Mouse (Mus musculus) kidney, postnatal 0 days (tissue): ENCODE measurements at regions not wholly inside any gene's neighbourhood (a gene's known extent, or its start where the extent isn't known, plus 50 kb on each side); places are given as distances from the start of the nearest gene placed in this dataset.
A peak's percentile ranks its signal among the peaks of the same experiment; 100 is the strongest.

Experiments used
- ATAC-seq: fragments of 200-750 bp; cut with Nextera tagmentation; replicated peaks from 2 replicates; pipeline ENCODE4 v1.8.0; 2017; ENCODE audit warnings: low read depth, moderate number of reproducible peaks, moderate TSS enrichment, moderate library complexity; ENCODE audit not compliant: low FRiP score
- DNase-seq: peaks from one replicate; pipeline ENCODE4 v3.0.0-alpha.2; 2016; ENCODE audit warnings: low spot score
- H3K27ac ChIP-seq: fragments of 300-500 bp; sonication (generic); 2 replicates; pipeline ENCODE4 v1.5.1; 2014; ENCODE audit warnings: mild to moderate bottlenecking
- H3K27me3 ChIP-seq: fragments of 300-500 bp; sonication (generic); 2 replicates; pipeline ENCODE4 v1.6.1; 2014; ENCODE audit warnings: low read length, mixed read lengths; ENCODE audit not compliant: insufficient read depth
- H3K36me3 ChIP-seq: fragments of 300-500 bp; sonication (generic); 2 replicates; pipeline ENCODE4 v1.6.1; 2014; ENCODE audit warnings: low read length, mixed read lengths; ENCODE audit not compliant: insufficient read depth
- H3K4me1 ChIP-seq: fragments of 300-500 bp; sonication (generic); replicated peaks from 2 replicates; pipeline ENCODE4 v1.6.1; 2014; ENCODE audit warnings: antibody characterized with exemption, low read length, mixed read lengths; ENCODE audit not compliant: insufficient read depth
- H3K4me2 ChIP-seq: fragments of 300-500 bp; sonication (generic); 2 replicates; pipeline ENCODE4 v1.6.1; 2014; ENCODE audit warnings: mild to moderate bottlenecking, low read length, moderate library complexity, mixed read lengths
- H3K4me3 ChIP-seq: fragments of 300-500 bp; sonication (generic); replicated peaks from 2 replicates; pipeline ENCODE4 v1.5.1; 2014; ENCODE audit warnings: low read depth, low read length
- H3K9ac ChIP-seq: fragments of 300-500 bp; sonication (generic); 2 replicates; pipeline ENCODE4 v1.6.1; 2014; ENCODE audit warnings: low read depth, low read length
- H3K9me3 ChIP-seq: fragments of 300-500 bp; sonication (generic); replicated peaks from 2 replicates; pipeline ENCODE4 v1.6.1; 2016; ENCODE audit warnings: low read length, inconsistent platforms, mixed read lengths
- CTCF ChIP-seq: IDR thresholded peaks from 2 replicates; pipeline ENCODE4 v1.5.1; 2016; ENCODE audit warnings: antibody characterized with exemption, low read depth, mild to moderate bottlenecking, moderate library complexity
- WGBS: fragments of 180-500 bp; shearing (Covaris S2); extraction: QIAGEN DNeasy Blood & Tissue Kit; methylation state at CpG from one replicate; pipeline ENCODE4 v1.1.7; 2014; 5-methylcytosine and 5-hydroxymethylcytosine counted together

- DNase-seq, result no peak
- H3K4me1 ChIP-seq, result 0 out of 2 replicates have a peak, but pooled peaks cover 7% of the 10 kb centered on the region
- H3K4me3 ChIP-seq, result no peak overlapping the region
- peak; percentile 60; the same call in 1 of the 2 replicates for ATAC-seq
- no peaks in the 10 kb centered on the region for H3K36me3 ChIP-seq
- H3K9ac ChIP-seq, result no peak overlapping the region
- no peaks in the 10 kb centered on the region for H3K27me3 ChIP-seq
- no peak for TF ChIP-seq CTCF
- H3K9me3 ChIP-seq, result no peaks in the 10 kb centered on the region
- WGBS, result 73% methylated on average over 3 of the region's 3 CpGs
- peak overlapping the region; percentile 55; the same call in 1 of the 2 replicates for H3K27ac ChIP-seq
- H3K4me2 ChIP-seq, result no peak overlapping the region
Observed at GRCm38 (mm10) chr2:71607087-71607502, 60.5 kb upstream of the Dlx2 start.

- H3K36me3 ChIP-seq, result no peaks in the 10 kb centered on the region
- no peaks in the 10 kb centered on the region for H3K9me3 ChIP-seq
- ATAC-seq (no peak), DNase-seq (no peak)
- no peak overlapping the region for H3K4me2 ChIP-seq
- H3K4me3 ChIP-seq, result no peak overlapping the region
- WGBS, result 56% methylated on average over 2 of the region's 2 CpGs
- TF ChIP-seq CTCF, result no peak
- H3K27ac ChIP-seq, result no peak overlapping the region
- no peaks in the 10 kb centered on the region for H3K4me1 ChIP-seq
- H3K27me3 ChIP-seq, result no peaks in the 10 kb centered on the region
- H3K9ac ChIP-seq, result no peak overlapping the region
Observed at GRCm38 (mm10) chr2:71613216-71613615, 66.7 kb upstream of the Dlx2 start.

- peak; percentile 41; the same call in 1 of the 2 replicates for TF ChIP-seq CTCF
- Histone ChIP-seq H3K27ac (no peak overlapping the region), H3K9me3 (no peaks in the 10 kb centered on the region), H3K4me2 (no peak overlapping the region), H3K9ac (no peak overlapping the region), H3K4me3 (no peak overlapping the region), H3K36me3 (no peaks in the 10 kb centered on the region), H3K4me1 (no peaks in the 10 kb centered on the region), H3K27me3 (no peaks in the 10 kb centered on the region)
- ATAC-seq, result no peak
- WGBS, result 85% methylated on average over 5 of the region's 5 CpGs
- DNase-seq, result no peak
Observed at GRCm38 (mm10) chr2:71616526-71616925, 70.0 kb upstream of the Dlx2 start.

DNA sequence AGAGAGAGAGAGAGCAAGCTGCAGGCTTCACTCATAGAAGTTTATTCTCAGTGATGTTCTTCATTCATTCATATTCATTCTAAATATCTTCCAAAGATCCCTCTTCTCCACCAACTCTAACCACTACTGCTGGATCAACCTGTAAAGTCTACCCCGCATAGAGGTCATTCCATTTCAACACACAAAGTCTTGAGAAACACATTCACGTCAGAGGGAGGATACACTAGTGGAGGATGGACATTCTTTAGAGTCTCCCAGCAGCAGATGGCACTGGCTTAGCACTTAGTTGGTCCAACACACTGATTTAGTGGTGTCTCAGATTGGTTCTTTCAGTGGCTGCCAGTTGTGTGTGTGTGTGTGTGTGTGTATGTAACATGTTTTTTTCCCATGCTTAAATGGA is 74.9 kb upstream of the Dlx2 start:
- no peak overlapping the region for H3K27ac ChIP-seq
- H3K36me3 ChIP-seq, result no peaks in the 10 kb centered on the region
- no peak overlapping the region for H3K4me3 ChIP-seq
- no peaks in the 10 kb centered on the region for H3K27me3 ChIP-seq
- no peak for DNase-seq
- ATAC-seq, result no peak
- peaks cover 5% of the 10 kb centered on the region; the same call in 1 of the 2 replicates for H3K4me1 ChIP-seq
- WGBS, result 96% methylated on average over 2 of the region's 2 CpGs
- no peak overlapping the region for H3K9ac ChIP-seq
- H3K9me3 ChIP-seq, result no peaks in the 10 kb centered on the region
- TF ChIP-seq CTCF, result no peak
- H3K4me2 ChIP-seq, result no peak overlapping the region

GRCm38 (mm10) chr2:71622532-71623099 is 76.1 kb upstream of the Dlx2 start:
- H3K36me3 ChIP-seq, result no peaks in the 10 kb centered on the region
- 42% methylated on average over 9 of the region's 9 CpGs for WGBS
- no peak for DNase-seq
- no peak overlapping the region for H3K9ac ChIP-seq
- no peak for TF ChIP-seq CTCF
- no peak for ATAC-seq
- H3K9me3 ChIP-seq, result no peaks in the 10 kb centered on the region
- no peak overlapping the region for H3K4me2 ChIP-seq
- H3K27ac ChIP-seq, result peak overlapping the region; percentile 62
- H3K4me3 ChIP-seq, result no peak overlapping the region
- H3K27me3 ChIP-seq, result no peaks in the 10 kb centered on the region
- peaks cover 5% of the 10 kb centered on the region; the same call in 1 of the 2 replicates for H3K4me1 ChIP-seq

- Histone ChIP-seq H3K9me3 (no peaks in the 10 kb centered on the region), H3K4me2 (no peak overlapping the region), H3K36me3 (no peaks in the 10 kb centered on the region), H3K9ac (no peak overlapping the region), H3K27ac (peak overlapping the region; percentile 62; the same call in 1 of the 2 replicates), H3K27me3 (no peaks in the 10 kb centered on the region), H3K4me3 (no peak overlapping the region), H3K4me1 (peaks cover 5% of the 10 kb centered on the region; the same call in 1 of the 2 replicates)
- DNase-seq, result peak; percentile 66
- no peak for TF ChIP-seq CTCF
- no peak for ATAC-seq
- WGBS, result 42% methylated on average over 2 of the region's 2 CpGs
Observed at GRCm38 (mm10) chr2:71623134-71623533, 76.6 kb upstream of the Dlx2 start.
